Mouse (Mus musculus): Measurements from ENCODE around the gene Sbk3. TPM values are rescaled to one million over a fixed set of nuclear protein-coding genes. Genes with fewer than 3 reads are reported as not detected.

Gene Sbk3
- polyA plus RNA-seq, 1 experiment: 0.34 TPM

DNA sequence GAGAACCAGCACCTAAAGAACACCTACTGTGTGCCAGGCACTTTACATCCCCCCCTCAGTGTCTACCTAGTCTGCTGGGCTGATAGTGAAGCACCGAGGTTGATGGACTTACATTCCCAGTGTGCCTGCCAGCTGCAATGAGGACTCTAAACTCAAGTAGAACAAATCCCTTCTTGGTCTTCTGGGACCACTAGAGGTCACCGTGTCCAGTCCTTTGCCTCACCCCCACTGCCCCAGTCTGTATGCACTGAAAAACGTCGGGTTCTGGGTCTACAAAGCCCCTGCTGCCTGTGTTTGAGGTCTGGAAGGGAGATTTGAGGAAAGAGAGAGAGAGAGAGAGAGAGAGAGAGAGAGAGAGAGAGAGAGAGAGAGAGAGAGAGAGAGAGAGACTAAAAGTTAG lies 46.5 kb downstream of the Sbk3 start:
- Histone ChIP-seq H3ac (ENCODE audit: control insufficient read depth, insufficient read length) (peak overlapping the region; percentile 33), H3K36me3 (ENCODE audit: control insufficient read depth, insufficient read depth) (no peaks in the 10 kb centered on the region), H3K4me3 (peak overlapping the region; percentile 7), H3K79me2 (ENCODE audit: control insufficient read depth, insufficient read depth) (no peaks in the 10 kb centered on the region), H3K4me2 (ENCODE audit: low read depth) (peak overlapping the region; percentile 84), H3K27me3 (ENCODE audit: control insufficient read depth, insufficient read depth, insufficient read length) (no peaks in the 10 kb centered on the region)
- TF ChIP-seq MYOD1 (IDR thresholded peaks at IDR 0.05; ENCODE audit: control insufficient read depth in 1 of 3, insufficient read length in 2 of 3, low read depth in 2 of 3): no peak
- no peak for TF ChIP-seq CEBPB (IDR thresholded peaks at IDR 0.05; ENCODE audit: insufficient read depth, poor library complexity, severe bottlenecking)
- no peak for TF ChIP-seq E2F4 (IDR thresholded peaks at IDR 0.05; ENCODE audit: insufficient read depth)
- no peak for TF ChIP-seq SRF (IDR thresholded peaks at IDR 0.05; ENCODE audit: control insufficient read depth, insufficient read length, low read depth)
- no peak for TF ChIP-seq TCF12 (IDR thresholded peaks at IDR 0.05; ENCODE audit: insufficient read depth, poor library complexity, severe bottlenecking)
- TF ChIP-seq MYOG (IDR thresholded peaks at IDR 0.05; ENCODE audit: control insufficient read depth in 1 of 3, insufficient read depth in 1 of 3, insufficient read length in 2 of 3, low read depth in 2 of 3): no peak
- TF ChIP-seq POLR2AphosphoS2 (IDR thresholded peaks at IDR 0.05; ENCODE audit: insufficient read length, low read depth): no peak
- no peak for TF ChIP-seq REST (IDR thresholded peaks at IDR 0.05; ENCODE audit: insufficient read depth, insufficient read length)
- no peak for TF ChIP-seq POLR2A (IDR thresholded peaks at IDR 0.05; ENCODE audit: insufficient read length, low read depth)
- TF ChIP-seq USF1 (IDR thresholded peaks at IDR 0.05; ENCODE audit: low read depth): no peak
- no peak for TF ChIP-seq MAX (IDR thresholded peaks at IDR 0.05; ENCODE audit: low read depth)
- TF ChIP-seq TCF3 (IDR thresholded peaks at IDR 0.05; ENCODE audit: insufficient read length, low read depth): no peak

DNA sequence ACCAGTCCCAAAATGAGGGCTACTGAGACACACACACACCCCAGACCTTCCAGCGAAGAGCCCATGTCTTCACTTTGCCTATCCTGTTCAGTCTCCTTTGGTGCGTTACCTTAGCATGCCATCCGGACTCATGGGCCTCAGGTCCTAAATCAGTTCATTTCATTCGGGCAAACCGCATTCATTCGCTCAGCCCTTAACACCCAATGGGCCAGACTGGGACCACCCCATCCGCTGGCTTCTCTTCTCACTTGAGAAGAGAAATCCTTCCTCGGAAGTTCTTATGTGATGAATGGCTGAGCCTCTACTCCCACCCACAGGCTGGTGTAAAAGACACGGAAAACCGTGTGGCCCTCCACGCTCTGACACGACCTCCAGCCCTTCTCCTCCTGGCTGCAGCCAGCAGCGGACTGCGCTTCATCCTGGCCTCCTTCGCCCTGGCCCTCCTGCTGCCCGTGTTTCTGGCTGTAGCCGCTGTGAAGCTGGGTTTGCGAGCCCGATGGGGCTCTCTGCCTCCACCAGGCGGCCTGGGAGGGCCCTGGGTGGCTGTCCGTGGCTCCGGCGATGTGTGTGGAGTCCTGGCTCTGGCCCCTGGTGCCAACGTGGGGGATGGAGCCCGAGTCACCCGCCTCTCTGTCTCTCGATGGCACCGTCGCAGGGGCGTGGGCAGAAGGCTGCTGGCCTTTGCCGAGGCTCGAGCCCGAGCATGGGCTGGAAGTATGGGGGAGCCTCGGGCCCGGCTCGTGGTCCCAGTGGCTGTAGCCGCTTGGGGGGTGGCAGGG lies 47.2 kb downstream of the Sbk3 start:
- Histone ChIP-seq H3K79me2 (ENCODE audit: control insufficient read depth, insufficient read depth) (no peaks in the 10 kb centered on the region), H3K4me3 (peak overlapping the region; percentile 7), H3ac (ENCODE audit: control insufficient read depth, insufficient read length) (peak overlapping the region; percentile 33), H3K27me3 (ENCODE audit: control insufficient read depth, insufficient read depth, insufficient read length) (no peaks in the 10 kb centered on the region), H3K36me3 (ENCODE audit: control insufficient read depth, insufficient read depth) (no peaks in the 10 kb centered on the region), H3K4me2 (ENCODE audit: low read depth) (peak overlapping the region; percentile 84)
- TF ChIP-seq POLR2AphosphoS2 (IDR thresholded peaks at IDR 0.05; ENCODE audit: insufficient read length, low read depth) (no peak), MYOG (IDR thresholded peaks at IDR 0.05; ENCODE audit: control insufficient read depth in 1 of 3, insufficient read depth in 1 of 3, insufficient read length in 2 of 3, low read depth in 2 of 3) (peak in 1 of 3 experiments; percentile 18)

DNA sequence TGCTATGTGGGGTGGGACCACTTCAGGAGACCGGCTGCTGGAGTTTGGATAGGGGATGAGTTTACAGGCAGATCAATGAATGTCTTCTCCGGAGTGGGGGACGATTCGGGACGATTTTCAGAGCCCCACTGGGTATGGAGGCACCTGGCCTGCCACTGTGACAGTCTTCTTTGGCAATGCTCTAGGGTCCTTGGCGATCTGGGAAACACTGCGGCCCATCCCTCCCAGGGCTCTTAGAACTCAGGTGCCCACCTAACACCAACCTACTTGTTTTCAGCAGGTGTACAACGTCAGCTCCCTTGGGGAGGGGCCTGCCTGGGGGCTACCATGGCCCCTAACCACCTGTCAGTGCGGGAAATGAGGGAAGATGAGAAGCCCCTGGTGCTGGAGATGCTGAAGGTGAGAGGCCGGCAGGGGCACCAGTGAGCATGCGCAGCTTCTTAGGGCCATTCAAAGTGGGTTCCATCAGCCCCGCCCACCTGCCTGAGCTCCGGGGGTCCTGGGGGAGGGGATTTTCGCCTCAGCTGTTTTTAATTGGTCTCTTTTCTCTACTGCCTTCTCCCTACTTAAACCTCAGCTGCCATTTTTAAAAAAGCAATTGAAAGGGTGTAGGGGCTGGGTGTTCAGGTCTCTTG lies 47.9 kb downstream of the Sbk3 start:
- H3ac ChIP-seq (ENCODE audit: control insufficient read depth, insufficient read length): no peak overlapping the region
- TF ChIP-seq MYOG (IDR thresholded peaks at IDR 0.05; ENCODE audit: control insufficient read depth in 1 of 3, insufficient read depth in 1 of 3, insufficient read length in 2 of 3, low read depth in 2 of 3) (no peak), MYOD1 (IDR thresholded peaks at IDR 0.05; ENCODE audit: control insufficient read depth in 1 of 3, insufficient read length in 2 of 3, low read depth in 2 of 3) (no peak), POLR2AphosphoS2 (IDR thresholded peaks at IDR 0.05; ENCODE audit: insufficient read length, low read depth) (no peak), TCF12 (IDR thresholded peaks at IDR 0.05; ENCODE audit: insufficient read depth, poor library complexity, severe bottlenecking) (no peak), SRF (IDR thresholded peaks at IDR 0.05; ENCODE audit: control insufficient read depth, insufficient read length, low read depth) (no peak)
- no peaks in the 10 kb centered on the region for H3K27me3 ChIP-seq (ENCODE audit: control insufficient read depth, insufficient read depth, insufficient read length)
- peak overlapping the region; percentile 84 for H3K4me2 ChIP-seq (ENCODE audit: low read depth)
- no peak overlapping the region for H3K4me3 ChIP-seq
- no peaks in the 10 kb centered on the region for H3K36me3 ChIP-seq (ENCODE audit: control insufficient read depth, insufficient read depth)
- no peaks in the 10 kb centered on the region for H3K79me2 ChIP-seq (ENCODE audit: control insufficient read depth, insufficient read depth)

DNA sequence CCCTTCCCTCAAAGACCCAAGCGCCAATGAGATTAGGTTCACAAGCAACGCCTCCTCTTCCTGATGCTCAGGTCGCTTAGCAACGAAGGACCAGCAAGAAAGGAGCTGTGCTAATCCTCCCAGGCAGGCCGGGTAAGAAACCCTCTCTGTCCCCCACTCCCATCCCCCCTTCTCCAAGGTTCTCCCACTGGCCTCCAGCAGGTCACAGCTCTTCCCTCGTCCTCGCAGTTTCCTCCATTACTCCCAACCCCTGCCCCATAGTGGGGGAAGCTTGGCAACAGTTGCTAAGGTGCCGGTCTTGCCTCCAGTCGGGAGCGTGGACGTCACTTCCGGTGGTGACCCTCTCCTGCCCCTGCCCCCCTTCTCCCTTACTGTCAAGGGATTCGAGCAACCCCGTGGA lies 48.5 kb downstream of the Sbk3 start:
- H3K79me2 ChIP-seq (ENCODE audit: control insufficient read depth, insufficient read depth): no peaks in the 10 kb centered on the region
- no peak overlapping the region for H3K4me3 ChIP-seq
- H3K36me3 ChIP-seq (ENCODE audit: control insufficient read depth, insufficient read depth): no peaks in the 10 kb centered on the region
- TF ChIP-seq POLR2AphosphoS2 (IDR thresholded peaks at IDR 0.05; ENCODE audit: insufficient read length, low read depth) (peak; percentile 62), POLR2A (IDR thresholded peaks at IDR 0.05; ENCODE audit: insufficient read length, low read depth) (no peak)
- no peaks in the 10 kb centered on the region for H3K27me3 ChIP-seq (ENCODE audit: control insufficient read depth, insufficient read depth, insufficient read length)
- H3ac ChIP-seq (ENCODE audit: control insufficient read depth, insufficient read length): no peak overlapping the region
- H3K4me2 ChIP-seq (ENCODE audit: low read depth): no peak overlapping the region

DNA sequence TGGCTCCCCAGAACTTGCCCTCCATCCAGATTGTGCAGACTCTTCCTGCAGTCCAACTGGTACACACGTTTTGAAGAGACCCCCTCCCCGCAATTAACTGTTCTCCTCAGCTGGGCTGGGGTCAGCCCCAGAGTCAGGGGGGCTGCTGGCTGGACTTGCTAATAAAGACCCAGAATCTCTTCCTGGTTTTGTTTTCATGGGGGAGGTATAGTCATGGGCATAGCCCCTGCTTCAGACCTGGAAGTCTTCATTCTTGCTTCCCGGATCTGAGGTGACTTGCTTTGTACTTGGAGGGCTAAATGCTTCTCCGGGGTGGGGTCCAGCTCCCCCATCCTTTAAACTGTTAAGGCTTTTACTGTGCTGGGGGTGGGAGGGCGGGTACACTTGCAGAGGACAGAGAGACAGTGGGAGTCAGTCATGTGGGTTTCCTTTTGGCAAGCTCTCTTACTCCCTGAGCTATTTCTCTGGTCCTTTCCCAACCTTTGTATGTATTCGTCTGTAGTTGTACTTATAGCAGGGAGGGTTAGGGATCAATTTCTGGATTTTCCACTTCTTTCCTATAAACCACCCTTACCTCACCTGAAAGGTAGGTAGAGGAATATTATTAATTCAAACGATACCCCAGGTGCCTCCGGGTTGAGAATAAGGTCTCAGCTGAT lies 49.0 kb downstream of the Sbk3 start, which contains the start of gene Nat14:
Nat14 (plus strand) TSS at position 205 of the 659 bp plus-strand sequence.
- Histone ChIP-seq H3K27me3 (ENCODE audit: control insufficient read depth, insufficient read depth, insufficient read length) (no peaks in the 10 kb centered on the region), H3K4me2 (ENCODE audit: low read depth) (no peak within 1 kb of the TSS), H3ac (ENCODE audit: control insufficient read depth, insufficient read length) (no peak within 1 kb of the TSS), H3K79me2 (ENCODE audit: control insufficient read depth, insufficient read depth) (peaks cover 3% of the 10 kb centered on the region), H3K4me3 (no peak within 1 kb of the TSS), H3K36me3 (ENCODE audit: control insufficient read depth, insufficient read depth) (no peaks in the 10 kb centered on the region)
- TF ChIP-seq MAX (IDR thresholded peaks at IDR 0.05; ENCODE audit: low read depth) (no peak), MYOG (IDR thresholded peaks at IDR 0.05; ENCODE audit: control insufficient read depth in 1 of 3, insufficient read depth in 1 of 3, insufficient read length in 2 of 3, low read depth in 2 of 3) (no peak), TCF12 (IDR thresholded peaks at IDR 0.05; ENCODE audit: insufficient read depth, poor library complexity, severe bottlenecking) (no peak), E2F4 (IDR thresholded peaks at IDR 0.05; ENCODE audit: insufficient read depth) (no peak), USF1 (IDR thresholded peaks at IDR 0.05; ENCODE audit: low read depth) (no peak), CEBPB (IDR thresholded peaks at IDR 0.05; ENCODE audit: insufficient read depth, poor library complexity, severe bottlenecking) (no peak), POLR2AphosphoS2 (IDR thresholded peaks at IDR 0.05; ENCODE audit: insufficient read length, low read depth) (no peak), SRF (IDR thresholded peaks at IDR 0.05; ENCODE audit: control insufficient read depth, insufficient read length, low read depth) (no peak), TCF3 (IDR thresholded peaks at IDR 0.05; ENCODE audit: insufficient read length, low read depth) (no peak), POLR2A (IDR thresholded peaks at IDR 0.05; ENCODE audit: insufficient read length, low read depth) (no peak), MYOD1 (IDR thresholded peaks at IDR 0.05; ENCODE audit: control insufficient read depth in 1 of 3, insufficient read length in 2 of 3, low read depth in 2 of 3) (no peak), REST (IDR thresholded peaks at IDR 0.05; ENCODE audit: insufficient read depth, insufficient read length) (no peak)
